Comparison of ENCODE assay signal across 8 mouse cellular contexts in genomic region chr4:133056069-133056890, GRCm38 (mm10). TPM values are rescaled to one million over a fixed set of nuclear protein-coding genes. Genes with fewer than 3 reads are reported as not detected.
A peak's percentile ranks its signal among the peaks of the same experiment; 100 is the strongest.
DNase-seq lines count a peak whose midpoint lies in the region; ATAC-seq lines count a peak whose summit lies in the region.

No protein-coding gene starts in this region.

- H3K27me3 ChIP-seq in intestine, embryonic 14.5 days (replicated peaks; ENCODE audit: control insufficient read depth, insufficient read depth, low read length), result no peaks in the 10 kb centered on the region
- no peaks in the 10 kb centered on the region for H3K27me3 ChIP-seq in limb, embryonic 15.5 days
- no peaks in the 10 kb centered on the region for H3K27me3 ChIP-seq in midbrain, embryonic 16.5 days (ENCODE audit: control insufficient read depth, insufficient read depth, low read depth, low read length)
- no peaks in the 10 kb centered on the region for H3K27me3 ChIP-seq in stomach, embryonic 15.5 days (replicated peaks)

- DNase-seq in 3T3-L1 (ENCODE audit: low read depth, low spot score) (peak; percentile 94), adipocyte (ENCODE audit: low spot score) (peak; percentile 70)
- peak; percentile 81 for DNase-seq in embryo, embryonic 11 days
- peak; percentile 79 for DNase-seq in gastrocnemius, postnatal 25 days
- peak; percentile 94 for DNase-seq in intestine, embryonic 14.5 days (ENCODE audit: low spot score)

- peaks cover 73% of the 10 kb centered on the region for H3K4me1 ChIP-seq in intestine, embryonic 14.5 days (replicated peaks; ENCODE audit: control insufficient read depth, insufficient read depth, low read length)
- H3K4me1 ChIP-seq in limb, embryonic 15.5 days, result peaks cover 88% of the 10 kb centered on the region
- H3K4me1 ChIP-seq in midbrain, embryonic 16.5 days (ENCODE audit: control insufficient read depth, insufficient read depth, low read length), result peaks cover 31% of the 10 kb centered on the region
- H3K4me1 ChIP-seq in stomach, embryonic 15.5 days, result peaks cover 84% of the 10 kb centered on the region

- H3K9me3 ChIP-seq in intestine, embryonic 14.5 days (ENCODE audit: control insufficient read depth, low read length), result no peaks in the 10 kb centered on the region
- no peaks in the 10 kb centered on the region for H3K9me3 ChIP-seq in limb, embryonic 15.5 days
- H3K9me3 ChIP-seq in midbrain, embryonic 16.5 days (replicated peaks; ENCODE audit: control insufficient read depth, low read length, poor library complexity, severe bottlenecking), result no peaks in the 10 kb centered on the region
- H3K9me3 ChIP-seq in stomach, embryonic 15.5 days, result no peaks in the 10 kb centered on the region

- peaks cover 14% of the 10 kb centered on the region for H3K36me3 ChIP-seq in intestine, embryonic 14.5 days (ENCODE audit: control insufficient read depth, insufficient read depth, low read length)
- H3K36me3 ChIP-seq in limb, embryonic 15.5 days, result peaks cover 37% of the 10 kb centered on the region
- peaks cover 10% of the 10 kb centered on the region for H3K36me3 ChIP-seq in midbrain, embryonic 16.5 days (ENCODE audit: control insufficient read depth, insufficient read depth, low read length)
- H3K36me3 ChIP-seq in stomach, embryonic 15.5 days, result peaks cover 13% of the 10 kb centered on the region

- 4% methylated on average over 15 of the region's 15 CpGs for WGBS in intestine, embryonic 14.5 days
- 4% methylated on average over 15 of the region's 15 CpGs for WGBS in limb, embryonic 15.5 days
- 6% methylated on average over 15 of the region's 15 CpGs for WGBS in midbrain, embryonic 16.5 days
- WGBS in stomach, embryonic 15.5 days, result 4% methylated on average over 15 of the region's 15 CpGs

- H3K9ac ChIP-seq in intestine, embryonic 14.5 days (ENCODE audit: low read length), result 0 out of 2 replicates have a peak overlapping the region, but pooled peaks have one; percentile 15
- H3K9ac ChIP-seq in limb, embryonic 15.5 days, result no peak overlapping the region
- H3K9ac ChIP-seq in midbrain, embryonic 16.5 days (ENCODE audit: low read depth, low read length), result no peak overlapping the region; the same call in 1 of the 2 replicates
- no peak overlapping the region for H3K9ac ChIP-seq in stomach, embryonic 15.5 days

- H3K27ac ChIP-seq in intestine, embryonic 14.5 days (ENCODE audit: low read depth), result peak overlapping the region; percentile 82
- peak overlapping the region; percentile 85 for H3K27ac ChIP-seq in limb, embryonic 15.5 days
- peak overlapping the region; percentile 18; the same call in 1 of the 2 replicates for H3K27ac ChIP-seq in midbrain, embryonic 16.5 days (ENCODE audit: low read length)
- peak overlapping the region; percentile 91 for H3K27ac ChIP-seq in stomach, embryonic 15.5 days

- H3K4me2 ChIP-seq in intestine, embryonic 14.5 days (ENCODE audit: low read length), result peak overlapping the region; percentile 44
- peak overlapping the region; percentile 15; the same call in 1 of the 2 replicates for H3K4me2 ChIP-seq in limb, embryonic 15.5 days
- H3K4me2 ChIP-seq in midbrain, embryonic 16.5 days (ENCODE audit: low read length), result no peak overlapping the region
- H3K4me2 ChIP-seq in stomach, embryonic 15.5 days, result peak overlapping the region; percentile 48

- peak; percentile 83 for ATAC-seq in intestine, embryonic 14.5 days (replicated peaks; ENCODE audit: low FRiP score, low TSS enrichment, low read depth)
- ATAC-seq in limb, embryonic 15.5 days (ENCODE audit: insufficient number of reproducible peaks, low FRiP score, low TSS enrichment, low read depth), result peak; percentile 63; the same call in 1 of the 2 replicates
- ATAC-seq in midbrain, embryonic 16.5 days, result no peak
- peak; percentile 61 for ATAC-seq in stomach, embryonic 15.5 days (ENCODE audit: insufficient read depth, low FRiP score, low read depth)

- H3K4me3 ChIP-seq in intestine, embryonic 14.5 days (ENCODE audit: low read depth, low read length), result 0 out of 2 replicates have a peak overlapping the region, but pooled peaks have one; percentile 4
- peak overlapping the region; percentile 9; the same call in 1 of the 2 replicates for H3K4me3 ChIP-seq in limb, embryonic 15.5 days
- H3K4me3 ChIP-seq in midbrain, embryonic 16.5 days (ENCODE audit: low read depth, low read length), result no peak overlapping the region
- peak overlapping the region; percentile 19 for H3K4me3 ChIP-seq in stomach, embryonic 15.5 days (replicated peaks)

RNA-seq across cellular contexts. Expression of gene Ahdc1, which starts 45.2 kb away (rescaled TPM):
- total RNA-seq in gastrocnemius, postnatal 25 days (2021), result 10 to 100 TPM; 29.3 to 32.8 TPM
- polyA plus RNA-seq in intestine, embryonic 14.5 days (2014; fragmentation: Nextera tagmentation; extraction: Ambion mirVana), result 7.3 and 8.1 TPM in 2 replicates
- 10.7 and 13.2 TPM in 2 replicates for polyA plus RNA-seq in limb, embryonic 15.5 days (2015; fragmentation: Nextera tagmentation; extraction: Ambion mirVana)
- 11.2 and 12.5 TPM in 2 replicates for polyA plus RNA-seq in midbrain, embryonic 16.5 days (2015; fragmentation: Nextera tagmentation; extraction: Ambion mirVana)
- polyA plus RNA-seq in stomach, embryonic 15.5 days (2015; fragmentation: Nextera tagmentation; extraction: Ambion mirVana), result 8.2 and 9.3 TPM in 2 replicates

Comparison
In these comparisons a context has a peak if more than half of its experiments do, and no peak if none do; other contexts are left out.
1. H3K27ac ChIP-seq: peak in every context shown above with its lines; median percentile 91 in stomach, embryonic 15.5 days; 85 in limb, embryonic 15.5 days; 82 in intestine, embryonic 14.5 days; 18 in midbrain, embryonic 16.5 days.